Mouse (Mus musculus) testis, adult 2 months (tissue): ENCODE measurements around the gene Mier2. TPM values are rescaled to one million over a fixed set of nuclear protein-coding genes. Genes with fewer than 3 reads are reported as not detected.

ENCODE experiments used
- H3K27ac ChIP-seq: fragments of 200-500 bp; 2 replicates; pipeline ENCODE4 v1.5.1; 2012; ENCODE audit warnings: low read depth, low read length; ENCODE audit not compliant: control insufficient read depth, insufficient read depth
- H3K27me3 ChIP-seq: fragments of 200-500 bp; 2 replicates; pipeline ENCODE4 v1.6.1; 2012; ENCODE audit warnings: mild to moderate bottlenecking, low read length, moderate library complexity; ENCODE audit not compliant: control insufficient read depth, insufficient read depth
- H3K36me3 ChIP-seq: fragments of 200-500 bp; 2 replicates; pipeline ENCODE4 v1.6.1; 2012; ENCODE audit warnings: mild to moderate bottlenecking, low read length; ENCODE audit not compliant: control insufficient read depth, insufficient read depth
- H3K4me1 ChIP-seq: fragments of 200-500 bp; 2 replicates; pipeline ENCODE4 v1.6.1; 2012; ENCODE audit warnings: low read length; ENCODE audit not compliant: control insufficient read depth, insufficient read depth
- H3K4me3 ChIP-seq: fragments of 200-500 bp; 2 replicates; pipeline ENCODE4 v1.5.1; 2012; ENCODE audit warnings: low read depth, mild to moderate bottlenecking, low read length, moderate library complexity, mixed read lengths; ENCODE audit not compliant: control insufficient read depth
- CTCF ChIP-seq: fragments of 200-500 bp; IDR thresholded peaks from 2 replicates; pipeline ENCODE4 v1.5.1; 2012; ENCODE audit warnings: low read depth, mild to moderate bottlenecking, inconsistent platforms, low read length, moderate library complexity; ENCODE audit not compliant: control insufficient read depth, insufficient read depth, insufficient replicate concordance
- POLR2A ChIP-seq: fragments of 200-500 bp; IDR thresholded peaks from 2 replicates; pipeline ENCODE4 v1.6.1; 2012; ENCODE audit warnings: low read depth, mild to moderate bottlenecking, inconsistent platforms, low read length, moderate library complexity; ENCODE audit not compliant: control insufficient read depth
- polyA plus RNA-seq: library from polyadenylated mRNA; depleted of rRNA; stranded (reverse); fragments of >200 nt; gene quantifications from 2 replicates; pipeline ENCODE4 v1.2.3, GENCODE M21; 2012

The Mier2 gene
- polyA plus RNA-seq, 1 experiment: 28.0 TPM

DNA sequence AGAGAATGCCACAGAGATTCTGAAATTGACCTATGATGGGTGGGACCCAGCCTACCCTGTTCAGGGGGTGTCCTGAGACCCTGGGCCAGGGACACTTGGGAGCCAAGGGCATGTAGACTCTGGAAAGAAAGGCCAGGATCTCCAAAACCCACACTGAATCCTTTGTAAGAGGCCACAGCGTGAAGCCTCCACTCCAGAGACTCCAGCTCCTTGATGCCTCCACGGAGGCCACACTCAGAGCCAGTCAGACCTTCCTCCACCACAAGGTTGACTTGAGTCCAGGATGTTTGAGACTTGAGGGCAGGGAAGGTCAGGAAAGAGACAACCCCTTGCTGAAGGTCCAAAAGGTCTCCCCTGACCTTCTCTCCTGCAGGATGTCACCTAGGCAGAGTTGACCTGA, 20.6 kb downstream of the Mier2 start:
- H3K36me3 ChIP-seq: no peaks in the 10 kb centered on the region
- TF ChIP-seq CTCF (no peak), POLR2A (no peak)
- H3K4me1 ChIP-seq: peaks cover 13% of the 10 kb centered on the region
- no peaks in the 10 kb centered on the region for H3K27me3 ChIP-seq
- H3K27ac ChIP-seq: no peak overlapping the region
- no peak overlapping the region for H3K4me3 ChIP-seq

DNA sequence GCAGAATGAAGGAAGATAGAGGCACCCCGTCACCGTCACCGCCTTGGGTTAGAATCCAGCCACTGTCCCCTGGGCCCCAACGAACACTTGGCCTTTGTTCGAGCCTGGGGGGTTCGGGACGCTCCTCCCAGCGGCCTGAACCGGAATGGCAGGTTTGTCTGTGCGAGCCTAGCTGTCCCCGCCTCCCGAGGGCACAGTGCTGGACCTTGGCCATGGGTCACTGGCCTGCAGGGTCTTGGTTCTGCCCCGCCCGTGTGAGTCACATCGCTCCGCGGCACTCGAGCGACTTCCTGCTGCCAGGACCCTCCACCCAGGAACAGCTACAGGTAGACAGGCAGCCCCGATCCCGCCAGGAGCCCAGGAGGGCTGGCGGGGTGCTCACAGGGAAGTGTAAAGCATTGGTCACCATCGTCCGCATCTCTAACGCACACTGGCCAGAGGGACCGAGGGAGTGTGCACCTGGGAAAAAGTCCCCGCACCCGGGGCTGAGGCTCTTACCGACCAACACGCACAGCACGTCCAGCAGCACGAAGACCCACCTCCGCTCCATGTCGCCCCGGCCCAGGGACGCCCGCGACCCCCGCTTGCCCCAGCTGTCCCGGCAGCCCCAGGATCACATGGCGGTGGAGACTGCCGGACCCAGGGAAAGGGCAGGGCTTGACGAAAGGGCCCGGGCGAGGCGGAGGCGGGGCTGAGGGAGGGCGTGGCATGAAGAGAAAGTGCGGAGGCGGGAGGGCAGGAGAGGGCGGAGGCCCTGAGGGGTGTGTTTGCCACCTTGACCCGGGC, 21.7 kb downstream of the Mier2 start, which contains the start of gene Plpp2:
Gene Plpp2, minus strand, starts transcription at position 671 of the 786 bp plus-strand sequence.
- Histone ChIP-seq H3K27me3 (no peaks in the 10 kb centered on the region), H3K36me3 (no peaks in the 10 kb centered on the region), H3K27ac (no peak within 1 kb of the TSS), H3K4me3 (peak within 1 kb of the TSS; percentile 54), H3K4me1 (peaks cover 13% of the 10 kb centered on the region)
- TF ChIP-seq POLR2A: no peak; the same call in 1 of the 2 replicates
- TF ChIP-seq CTCF: peak; percentile 50; the same call in 1 of the 2 replicates

DNA sequence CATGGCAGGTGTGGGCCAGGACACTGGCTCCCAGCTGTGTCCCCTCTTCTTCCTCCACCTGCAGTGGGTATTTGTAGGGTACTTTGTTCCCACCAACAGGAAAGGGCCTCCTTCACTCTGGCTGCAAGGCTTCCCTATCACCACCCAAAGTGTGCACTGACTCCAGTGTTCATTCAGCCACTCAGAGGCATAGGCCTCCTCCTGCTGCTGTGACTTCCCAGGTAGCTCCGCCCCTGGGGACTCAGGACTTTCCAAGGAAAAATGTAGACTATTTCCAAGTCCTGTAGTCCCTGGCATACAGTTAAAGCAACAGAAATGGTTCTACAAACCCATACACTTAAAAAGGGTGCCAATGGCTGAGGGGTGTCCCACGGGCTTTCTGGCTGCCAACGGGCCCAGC, 22.3 kb downstream of the Mier2 start:
- no peaks in the 10 kb centered on the region for H3K36me3 ChIP-seq
- no peak overlapping the region; the same call in 1 of the 2 replicates for H3K4me3 ChIP-seq
- no peak overlapping the region for H3K27ac ChIP-seq
- H3K4me1 ChIP-seq: peaks cover 13% of the 10 kb centered on the region
- H3K27me3 ChIP-seq: no peaks in the 10 kb centered on the region
- TF ChIP-seq CTCF (no peak), POLR2A (no peak)

DNA sequence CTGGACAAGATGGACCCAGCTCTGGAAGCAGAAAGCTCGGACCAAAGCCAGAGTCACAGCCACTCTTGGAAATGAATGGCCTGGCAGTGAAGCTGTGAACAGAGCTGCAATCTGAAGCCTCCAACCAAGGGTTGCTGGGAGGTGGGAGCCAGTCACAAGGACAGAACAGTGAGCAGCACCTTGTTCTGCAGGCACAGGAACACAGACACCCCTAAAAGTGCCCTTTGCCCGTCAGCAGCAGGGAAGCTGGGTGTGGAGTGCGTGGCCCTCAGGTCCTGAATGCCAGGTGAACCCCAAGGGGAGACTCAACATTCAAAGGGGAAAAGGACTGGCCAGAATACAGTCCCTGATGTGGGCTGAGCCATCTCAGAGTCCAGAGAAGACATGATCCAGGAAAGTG, 23.4 kb downstream of the Mier2 start:
- Histone ChIP-seq H3K36me3 (no peaks in the 10 kb centered on the region), H3K27me3 (no peaks in the 10 kb centered on the region), H3K27ac (no peak overlapping the region), H3K4me3 (no peak overlapping the region), H3K4me1 (peaks cover 13% of the 10 kb centered on the region)
- no peak for TF ChIP-seq POLR2A
- no peak for TF ChIP-seq CTCF

DNA sequence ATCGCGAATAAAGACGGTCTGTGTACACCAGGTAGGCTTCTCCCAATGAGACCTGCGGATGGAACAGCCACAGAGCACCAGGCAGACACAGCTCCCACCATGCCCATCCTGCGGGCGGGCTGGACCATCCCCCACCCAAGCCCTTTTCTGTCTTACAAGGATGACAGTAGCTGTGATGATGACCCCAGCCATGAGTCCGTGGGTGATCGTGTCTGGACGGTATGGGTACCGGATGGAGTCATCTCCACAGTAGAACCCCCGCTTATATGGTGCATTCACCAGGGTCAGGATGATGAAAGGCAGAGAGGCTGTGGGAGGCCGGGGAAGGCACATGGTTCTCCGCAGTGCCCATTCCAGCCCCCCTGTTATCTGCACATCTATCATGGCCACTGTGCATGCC, 24.3 kb downstream of the Mier2 start:
- Histone ChIP-seq H3K4me1 (peaks cover 13% of the 10 kb centered on the region), H3K4me3 (no peak overlapping the region), H3K27ac (no peak overlapping the region), H3K36me3 (no peaks in the 10 kb centered on the region), H3K27me3 (no peaks in the 10 kb centered on the region)
- TF ChIP-seq POLR2A (no peak), CTCF (no peak)

DNA sequence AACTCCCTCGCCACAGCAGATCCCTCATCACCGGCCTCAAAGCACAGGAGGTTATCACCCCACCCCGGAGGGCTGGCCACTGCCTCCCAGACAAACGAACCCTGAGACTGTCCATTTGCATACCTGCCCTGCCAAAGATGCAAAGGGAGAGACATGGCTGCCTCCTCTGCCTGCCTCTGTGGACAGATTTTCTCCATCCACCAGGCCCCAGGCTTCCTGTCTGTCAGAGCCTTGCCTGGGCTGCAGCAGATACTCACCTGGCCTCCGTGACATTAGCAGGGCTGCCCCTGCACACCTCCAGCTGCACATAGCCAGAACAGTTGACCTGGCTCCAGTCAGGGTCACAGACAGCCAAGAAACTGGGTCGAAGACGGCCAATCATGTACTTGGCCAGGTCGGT, 24.8 kb downstream of the Mier2 start:
- H3K36me3 ChIP-seq: no peaks in the 10 kb centered on the region
- H3K4me3 ChIP-seq: no peak overlapping the region
- no peak overlapping the region for H3K27ac ChIP-seq
- TF ChIP-seq POLR2A (no peak), CTCF (no peak)
- H3K4me1 ChIP-seq: peaks cover 13% of the 10 kb centered on the region
- H3K27me3 ChIP-seq: no peaks in the 10 kb centered on the region

DNA sequence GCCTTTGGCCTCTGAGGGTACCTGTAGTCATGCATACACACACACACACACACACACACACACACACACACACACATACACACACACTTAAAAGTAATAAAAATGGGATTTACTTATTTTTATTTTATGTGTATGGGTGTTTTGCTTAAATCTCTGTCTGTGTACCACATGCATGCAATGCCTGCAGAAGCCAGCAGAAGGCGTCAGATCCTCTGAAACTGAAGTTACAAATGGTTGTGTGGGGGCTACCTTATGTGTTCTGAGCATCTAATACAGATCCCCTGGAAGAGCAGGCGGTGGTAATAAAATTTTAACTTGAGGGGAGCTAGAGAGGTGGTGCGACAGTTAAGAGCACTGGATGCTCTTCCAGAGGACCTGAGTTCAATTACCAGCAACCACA, 26.9 kb downstream of the Mier2 start:
- no peak overlapping the region for H3K4me3 ChIP-seq
- H3K27me3 ChIP-seq: no peaks in the 10 kb centered on the region
- no peak for TF ChIP-seq POLR2A
- TF ChIP-seq CTCF: no peak
- H3K4me1 ChIP-seq: peaks cover 5% of the 10 kb centered on the region
- no peaks in the 10 kb centered on the region for H3K36me3 ChIP-seq
- no peak overlapping the region for H3K27ac ChIP-seq
